Mouse (Mus musculus) testis, adult 2 months (tissue): ENCODE data around the gene Itln1. TPM values are rescaled to one million over a fixed set of nuclear protein-coding genes. Genes with fewer than 3 reads are reported as not detected.

Source experiments
- H3K27ac ChIP-seq: fragments of 200-500 bp; 2 replicates; pipeline ENCODE4 v1.5.1; 2012; ENCODE audit warnings: low read depth, low read length; ENCODE audit not compliant: control insufficient read depth, insufficient read depth
- H3K27me3 ChIP-seq: fragments of 200-500 bp; 2 replicates; pipeline ENCODE4 v1.6.1; 2012; ENCODE audit warnings: mild to moderate bottlenecking, low read length, moderate library complexity; ENCODE audit not compliant: control insufficient read depth, insufficient read depth
- H3K36me3 ChIP-seq: fragments of 200-500 bp; 2 replicates; pipeline ENCODE4 v1.6.1; 2012; ENCODE audit warnings: mild to moderate bottlenecking, low read length; ENCODE audit not compliant: control insufficient read depth, insufficient read depth
- H3K4me1 ChIP-seq: fragments of 200-500 bp; 2 replicates; pipeline ENCODE4 v1.6.1; 2012; ENCODE audit warnings: low read length; ENCODE audit not compliant: control insufficient read depth, insufficient read depth
- H3K4me3 ChIP-seq: fragments of 200-500 bp; 2 replicates; pipeline ENCODE4 v1.5.1; 2012; ENCODE audit warnings: low read depth, mild to moderate bottlenecking, low read length, moderate library complexity, mixed read lengths; ENCODE audit not compliant: control insufficient read depth
- CTCF ChIP-seq: fragments of 200-500 bp; IDR thresholded peaks from 2 replicates; pipeline ENCODE4 v1.5.1; 2012; ENCODE audit warnings: low read depth, mild to moderate bottlenecking, inconsistent platforms, low read length, moderate library complexity; ENCODE audit not compliant: control insufficient read depth, insufficient read depth, insufficient replicate concordance
- POLR2A ChIP-seq: fragments of 200-500 bp; IDR thresholded peaks from 2 replicates; pipeline ENCODE4 v1.6.1; 2012; ENCODE audit warnings: low read depth, mild to moderate bottlenecking, inconsistent platforms, low read length, moderate library complexity; ENCODE audit not compliant: control insufficient read depth
- polyA plus RNA-seq: library from polyadenylated mRNA; depleted of rRNA; stranded (reverse); fragments of >200 nt; gene quantifications from 2 replicates; pipeline ENCODE4 v1.2.3, GENCODE M21; 2012

Gene Itln1
- polyA plus RNA-seq, 1 experiment, result 0.47 TPM

DNA sequence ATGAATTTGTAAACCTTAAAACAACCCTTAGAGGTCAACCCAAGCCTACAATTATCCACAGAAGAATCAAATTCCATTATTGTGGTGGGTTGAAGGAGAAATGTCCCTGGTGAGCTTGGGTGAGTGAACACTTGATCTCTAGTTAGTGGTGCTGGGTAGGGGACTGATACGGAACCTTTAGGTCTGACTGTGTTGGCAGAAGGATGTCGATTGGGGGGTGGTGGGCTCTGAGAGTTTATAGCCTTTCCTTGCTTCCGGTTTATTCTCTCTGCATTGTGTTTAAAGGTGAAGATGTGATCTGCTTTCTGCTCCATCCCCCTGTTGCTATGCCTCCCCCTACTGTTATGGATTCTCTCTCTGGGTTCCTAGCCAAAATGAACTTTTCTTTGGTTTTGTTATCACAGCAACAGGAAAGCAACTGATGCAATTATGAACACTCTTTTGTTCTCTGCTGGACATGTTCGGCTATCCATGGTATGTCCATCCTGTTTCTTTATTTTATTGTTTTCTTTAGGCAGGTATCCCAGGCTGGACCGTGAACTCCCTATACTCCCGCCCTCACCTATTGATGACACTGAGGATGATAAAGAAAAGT, 34.0 kb downstream of the Itln1 start:
- Histone ChIP-seq H3K4me1 (peaks cover 4% of the 10 kb centered on the region; the same call in 1 of the 2 replicates), H3K27ac (no peak overlapping the region), H3K4me3 (no peak overlapping the region), H3K27me3 (no peaks in the 10 kb centered on the region), H3K36me3 (no peaks in the 10 kb centered on the region)
- TF ChIP-seq POLR2A, result no peak
- no peak for TF ChIP-seq CTCF

DNA sequence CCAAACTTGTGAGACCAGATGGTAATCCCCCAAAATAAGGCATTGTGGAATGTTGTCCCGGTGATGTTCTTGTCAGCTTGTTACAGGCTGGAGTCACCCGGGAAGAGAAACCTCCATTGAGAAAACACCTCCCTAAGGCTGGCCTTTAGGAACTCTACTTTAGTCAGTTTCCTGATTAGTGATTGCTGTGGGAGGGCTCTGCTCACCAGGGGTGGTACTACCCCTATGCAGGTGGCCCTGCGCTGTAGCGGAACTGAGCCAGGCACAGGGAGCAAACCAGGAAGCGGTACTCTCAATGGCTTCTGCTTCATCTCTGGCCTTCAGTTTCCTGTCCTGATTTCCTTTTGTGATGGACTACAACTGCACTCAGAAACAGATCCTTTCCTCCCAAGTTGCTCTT, 35.2 kb downstream of the Itln1 start:
- TF ChIP-seq POLR2A (no peak), CTCF (no peak)
- no peaks in the 10 kb centered on the region for H3K27me3 ChIP-seq

DNA sequence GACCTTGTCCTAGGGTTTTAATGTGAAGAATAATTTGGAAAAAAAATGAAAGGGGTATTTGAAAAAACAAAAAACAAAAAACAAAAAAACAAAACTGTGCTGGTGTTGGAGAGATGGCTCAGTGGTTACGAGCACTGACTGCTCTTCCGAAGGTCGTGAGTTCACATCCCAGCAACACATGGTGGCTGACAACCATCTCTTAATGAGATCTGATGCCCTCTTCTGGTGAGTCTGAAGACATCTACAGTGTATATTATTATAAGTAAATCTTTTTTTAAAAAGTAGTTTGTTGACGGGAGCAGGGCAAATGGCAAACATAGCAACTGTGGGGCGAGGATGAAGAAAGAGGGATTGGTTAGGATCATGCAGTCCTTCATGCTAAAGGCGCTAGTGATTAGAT, 39.7 kb downstream of the Itln1 start:
- H3K4me1 ChIP-seq, result no peaks in the 10 kb centered on the region
- H3K27me3 ChIP-seq, result no peaks in the 10 kb centered on the region
- TF ChIP-seq POLR2A (no peak), CTCF (no peak)
- H3K4me3 ChIP-seq, result no peak overlapping the region
- no peak overlapping the region for H3K27ac ChIP-seq
- H3K36me3 ChIP-seq, result no peaks in the 10 kb centered on the region

More for the DNA sequence above, 35.2 kb downstream of the Itln1 start:
- Histone ChIP-seq H3K4me3 (no peak overlapping the region), H3K27ac (no peak overlapping the region), H3K36me3 (no peaks in the 10 kb centered on the region), H3K4me1 (peaks cover 4% of the 10 kb centered on the region; the same call in 1 of the 2 replicates)

DNA sequence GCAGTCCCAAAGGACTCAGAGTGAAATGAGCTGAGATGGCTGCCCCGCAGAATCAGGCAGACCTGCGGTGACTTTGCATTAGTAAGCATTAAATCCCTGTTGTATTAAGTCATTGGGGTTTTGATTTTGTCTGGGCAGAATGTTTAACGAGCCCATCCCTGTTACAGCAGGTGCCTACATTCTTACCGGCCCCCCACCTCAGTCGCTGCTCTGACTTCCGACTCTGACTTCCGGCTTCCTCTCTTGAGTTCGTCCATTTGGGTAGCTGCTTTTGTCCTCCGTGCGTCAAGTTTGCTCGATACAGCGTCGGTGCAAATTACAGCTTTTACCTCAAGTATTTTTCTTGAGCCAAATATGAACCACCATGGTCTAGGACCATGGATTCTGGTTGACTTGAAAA, 40.9 kb downstream of the Itln1 start:
- TF ChIP-seq POLR2A (no peak), CTCF (no peak)
- H3K27ac ChIP-seq, result no peak overlapping the region
- no peaks in the 10 kb centered on the region for H3K4me1 ChIP-seq
- H3K4me3 ChIP-seq, result peak overlapping the region; percentile 29
- H3K36me3 ChIP-seq, result no peaks in the 10 kb centered on the region
- H3K27me3 ChIP-seq, result no peaks in the 10 kb centered on the region

DNA sequence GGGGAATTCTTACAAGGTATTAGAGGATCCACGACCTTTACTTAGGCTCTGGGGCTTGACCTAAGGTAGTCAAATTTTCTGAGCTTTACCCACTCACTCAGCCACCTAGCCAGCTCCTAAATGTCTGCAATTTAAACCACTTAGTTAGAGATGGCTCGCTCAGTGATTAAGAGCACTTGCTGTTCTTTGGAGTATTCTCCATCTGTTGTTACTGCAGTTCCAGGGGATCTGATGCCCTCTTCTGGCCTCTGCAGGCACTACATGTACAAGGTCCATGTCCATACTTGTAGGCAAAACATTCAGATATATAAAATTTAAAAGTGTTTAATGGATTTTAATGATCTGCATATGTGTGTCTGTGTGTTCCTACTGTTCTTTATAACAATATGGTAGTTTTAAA, 56.1 kb downstream of the Itln1 start:
- no peak for TF ChIP-seq POLR2A
- no peak for TF ChIP-seq CTCF
- H3K27ac ChIP-seq, result no peak overlapping the region
- no peaks in the 10 kb centered on the region for H3K27me3 ChIP-seq
- no peaks in the 10 kb centered on the region for H3K36me3 ChIP-seq
- peaks cover 9% of the 10 kb centered on the region for H3K4me1 ChIP-seq
- H3K4me3 ChIP-seq, result no peak overlapping the region

DNA sequence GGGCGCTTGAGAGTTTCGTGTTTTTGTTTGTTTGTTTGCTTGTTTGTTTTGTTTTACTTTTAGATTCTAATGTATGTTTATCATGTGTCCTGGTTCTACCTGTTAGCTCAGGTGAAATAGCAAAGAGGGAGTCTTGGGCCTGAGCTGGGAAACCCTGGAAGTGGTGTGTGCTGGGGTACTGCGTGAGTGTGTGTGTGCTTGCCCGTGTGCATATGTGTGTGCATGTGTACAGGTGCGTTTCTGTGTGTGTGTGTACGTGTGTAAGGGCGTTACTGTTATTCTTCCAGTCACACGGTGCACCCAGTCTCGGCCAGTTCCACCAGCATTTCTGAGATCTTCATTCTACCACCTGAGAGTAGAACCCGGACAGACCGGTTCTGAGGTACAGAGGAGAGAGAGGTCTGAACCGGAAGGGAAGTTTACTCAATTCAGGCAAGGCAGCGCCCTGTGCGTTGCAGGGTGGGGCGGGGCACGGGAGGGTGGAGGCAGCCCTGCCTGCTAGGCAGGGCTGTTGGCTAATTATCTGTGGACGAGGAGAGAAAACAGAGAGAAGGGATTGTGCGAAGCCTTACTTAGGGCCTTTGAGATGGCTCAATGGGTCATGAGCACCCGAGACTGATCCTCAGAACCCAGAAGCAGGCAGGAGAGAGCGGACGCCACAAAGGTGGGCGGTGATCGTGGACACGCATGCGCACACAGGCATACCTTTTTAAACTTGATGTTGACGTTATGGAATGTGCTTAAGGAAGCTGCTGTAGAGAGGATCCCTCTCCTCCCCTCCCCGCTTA, 57.1 kb downstream of the Itln1 start:
- Histone ChIP-seq H3K27ac (no peak overlapping the region), H3K4me1 (peaks cover 9% of the 10 kb centered on the region), H3K4me3 (peak overlapping the region; percentile 53), H3K27me3 (no peaks in the 10 kb centered on the region), H3K36me3 (no peaks in the 10 kb centered on the region)
- TF ChIP-seq POLR2A (no peak), CTCF (no peak)

DNA sequence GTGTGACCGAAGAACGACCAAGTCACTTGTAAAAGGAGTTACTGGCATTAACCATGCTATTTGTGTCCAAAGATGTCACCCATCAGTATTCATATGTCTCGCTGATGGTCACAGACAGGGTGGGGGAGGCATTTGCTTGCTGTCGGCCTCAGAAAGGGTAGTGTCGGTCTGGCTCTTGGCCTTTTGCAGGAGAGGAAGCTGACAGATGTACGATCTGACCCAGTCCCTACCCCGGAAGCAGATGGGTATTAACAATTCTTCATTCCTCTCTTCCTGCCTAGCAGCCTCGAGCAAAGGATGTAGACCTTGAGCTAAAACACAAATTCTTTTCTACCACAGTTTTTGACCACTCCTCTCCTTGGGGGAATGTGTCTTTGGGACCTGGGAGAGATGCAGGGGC, 58.0 kb downstream of the Itln1 start:
- TF ChIP-seq CTCF (no peak), POLR2A (no peak)
- Histone ChIP-seq H3K36me3 (no peaks in the 10 kb centered on the region), H3K27me3 (no peaks in the 10 kb centered on the region), H3K4me1 (peaks cover 9% of the 10 kb centered on the region), H3K27ac (no peak overlapping the region), H3K4me3 (no peak overlapping the region)
